ENCODE assay signal across 24 mouse cellular contexts in genomic region chr13:23868790-23869533, GRCm38 (mm10). TPM values are rescaled to one million over a fixed set of nuclear protein-coding genes. Genes with fewer than 3 reads are reported as not detected.
A peak's percentile ranks its signal among the peaks of the same experiment; 100 is the strongest.
DNase-seq lines count a peak whose midpoint lies in the region; ATAC-seq lines count a peak whose summit lies in the region.
"Had no signal": no experiment of that assay in that cellular context is flagged by ENCODE, and none has a peak within 500 bp of the region (broad histone marks: within the 10 kb centered on the region; RNA-seq: fewer than 3 reads in every experiment).

No protein-coding gene starts in this region.

- 0 out of 2 replicates have a peak, but pooled peaks cover 6% of the 10 kb centered on the region for H3K4me1 ChIP-seq in intestine, embryonic 16.5 days (ENCODE audit: control insufficient read depth, insufficient read depth, low read length)
- peaks cover 6% of the 10 kb centered on the region for H3K4me1 ChIP-seq in liver, embryonic 15.5 days (replicated peaks)
- H3K4me1 ChIP-seq in midbrain, embryonic 16.5 days (ENCODE audit: control insufficient read depth, insufficient read depth, low read length): no peaks in the 10 kb centered on the region
- H3K4me1 ChIP-seq: forebrain, embryonic 12.5 days; hindbrain, embryonic 13.5 days; midbrain, embryonic 10.5 days; neural tube, embryonic 12.5 days had no signal

- DNase-seq in kidney, adult 11 months: peak; percentile 75
- no peak for DNase-seq in kidney, postnatal 4 days
- peak; percentile 21 for DNase-seq in 416B (ENCODE audit: low read depth)
- DNase-seq in heart, adult 11 months: no peak
- DNase-seq in left cerebral cortex, adult 11 months (ENCODE audit: low spot score): no peak
- DNase-seq: adrenal gland, adult 2 months; cerebellum, adult 9-10 months; gastrocnemius, postnatal 36 days; layer of hippocampus, adult 9-11 months; lung, postnatal 4 days had no signal

- H3K27ac ChIP-seq in intestine, embryonic 16.5 days (ENCODE audit: low read length): no peak overlapping the region
- peak overlapping the region; percentile 48; the same call in 1 of the 2 replicates for H3K27ac ChIP-seq in liver, embryonic 15.5 days (replicated peaks)
- no peak overlapping the region for H3K27ac ChIP-seq in midbrain, embryonic 16.5 days (ENCODE audit: low read length)
- H3K27ac ChIP-seq: forebrain, embryonic 12.5 days; heart, embryonic 13.5 days; hindbrain, embryonic 13.5 days; limb, embryonic 12.5 days; lung, embryonic 15.5 days; midbrain, embryonic 10.5 days; neural tube, embryonic 12.5 days had no signal

- H3K9ac ChIP-seq in intestine, embryonic 16.5 days (ENCODE audit: low read depth, low read length): no peak overlapping the region
- H3K9ac ChIP-seq in liver, embryonic 15.5 days: no peak overlapping the region
- H3K9ac ChIP-seq in midbrain, embryonic 16.5 days (ENCODE audit: low read depth, low read length): no peak overlapping the region
- H3K9ac ChIP-seq: forebrain, embryonic 12.5 days; heart, embryonic 13.5 days; hindbrain, embryonic 13.5 days; limb, embryonic 12.5 days; lung, embryonic 15.5 days; neural tube, embryonic 12.5 days had no signal

- no peak overlapping the region for H3K4me3 ChIP-seq in intestine, embryonic 16.5 days (ENCODE audit: low read length)
- no peak overlapping the region for H3K4me3 ChIP-seq in liver, embryonic 15.5 days (replicated peaks)
- H3K4me3 ChIP-seq in midbrain, embryonic 16.5 days (ENCODE audit: low read depth, low read length): no peak overlapping the region
- H3K4me3 ChIP-seq: forebrain, embryonic 12.5 days; heart, embryonic 13.5 days; hindbrain, embryonic 13.5 days; limb, embryonic 12.5 days; lung, embryonic 15.5 days; midbrain, embryonic 10.5 days; neural tube, embryonic 12.5 days had no signal

- H3K27me3 ChIP-seq in intestine, embryonic 16.5 days (replicated peaks; ENCODE audit: control insufficient read depth, insufficient read depth, low read length): no peaks in the 10 kb centered on the region
- H3K27me3 ChIP-seq in liver, embryonic 15.5 days: no peaks in the 10 kb centered on the region
- no peaks in the 10 kb centered on the region for H3K27me3 ChIP-seq in midbrain, embryonic 16.5 days (ENCODE audit: control insufficient read depth, insufficient read depth, low read depth, low read length)
- H3K27me3 ChIP-seq: forebrain, embryonic 12.5 days; hindbrain, embryonic 13.5 days; limb, embryonic 12.5 days; lung, embryonic 15.5 days; neural tube, embryonic 12.5 days had no signal

- H3K4me2 ChIP-seq in intestine, embryonic 16.5 days (ENCODE audit: low read depth, low read length): no peak overlapping the region
- H3K4me2 ChIP-seq in liver, embryonic 15.5 days: no peak overlapping the region
- no peak overlapping the region for H3K4me2 ChIP-seq in midbrain, embryonic 16.5 days (ENCODE audit: low read length)
- H3K4me2 ChIP-seq: forebrain, embryonic 12.5 days; heart, embryonic 13.5 days; hindbrain, embryonic 13.5 days; limb, embryonic 12.5 days; lung, embryonic 15.5 days; neural tube, embryonic 12.5 days had no signal

- ATAC-seq in intestine, embryonic 16.5 days: peak; percentile 67; the same call in 1 of the 2 replicates
- ATAC-seq in liver, embryonic 15.5 days (ENCODE audit: insufficient read depth): peak; percentile 26; the same call in 1 of the 2 replicates
- no peak for ATAC-seq in midbrain, embryonic 16.5 days
- ATAC-seq: inflammation-experienced regulatory T-cells, adult 6 months had no signal

- H3K9me3 ChIP-seq in intestine, embryonic 16.5 days (ENCODE audit: control insufficient read depth, low read length): no peaks in the 10 kb centered on the region
- H3K9me3 ChIP-seq in liver, embryonic 15.5 days (replicated peaks): no peaks in the 10 kb centered on the region
- no peaks in the 10 kb centered on the region for H3K9me3 ChIP-seq in midbrain, embryonic 16.5 days (replicated peaks; ENCODE audit: control insufficient read depth, low read length, poor library complexity, severe bottlenecking)
- H3K9me3 ChIP-seq: forebrain, embryonic 12.5 days; heart, embryonic 13.5 days; hindbrain, embryonic 13.5 days; limb, embryonic 12.5 days; lung, embryonic 15.5 days; midbrain, embryonic 10.5 days; neural tube, embryonic 12.5 days had no signal

- 84% methylated on average over 8 of the region's 8 CpGs for WGBS in intestine, embryonic 16.5 days
- 52% methylated on average over 8 of the region's 8 CpGs for WGBS in liver, embryonic 15.5 days (ENCODE audit: insufficient replicate concordance)
- 94% methylated on average over 8 of the region's 8 CpGs for WGBS in midbrain, embryonic 16.5 days

- H3K36me3 ChIP-seq in intestine, embryonic 16.5 days (ENCODE audit: control insufficient read depth, insufficient read depth, low read length): no peaks in the 10 kb centered on the region
- no peaks in the 10 kb centered on the region for H3K36me3 ChIP-seq in liver, embryonic 15.5 days (replicated peaks)
- no peaks in the 10 kb centered on the region for H3K36me3 ChIP-seq in midbrain, embryonic 16.5 days (ENCODE audit: control insufficient read depth, insufficient read depth, low read length)
- H3K36me3 ChIP-seq: forebrain, embryonic 12.5 days; heart, embryonic 13.5 days; hindbrain, embryonic 13.5 days; limb, embryonic 12.5 days; lung, embryonic 15.5 days; midbrain, embryonic 10.5 days; neural tube, embryonic 12.5 days had no signal

RNA-seq across cellular contexts. Expression of gene Slc17a1, which starts 1.4 kb away (rescaled TPM):
- polyA plus RNA-seq in intestine, embryonic 16.5 days (2015; fragmentation: Nextera tagmentation; extraction: Ambion mirVana): 0.77 and 0.97 TPM in 2 replicates
- polyA plus RNA-seq in liver, embryonic 15.5 days (2015; fragmentation: Nextera tagmentation; extraction: Ambion mirVana): 0.32 and 0.59 TPM in 2 replicates
- polyA plus RNA-seq in midbrain, embryonic 16.5 days (2015; fragmentation: Nextera tagmentation; extraction: Ambion mirVana): not detected in 2 replicates
- polyA plus RNA-seq: adrenal gland, adult 2 months; cortical plate, adult 2 months; embryonic facial prominence, embryonic 11.5 days; forebrain, embryonic 12.5 days; heart, embryonic 13.5 days; hindbrain, embryonic 13.5 days; inflammation-experienced regulatory T-cells, adult 6 months; limb, embryonic 12.5 days; midbrain, embryonic 10.5 days; neural tube, embryonic 12.5 days; small intestine, adult 2 months had no signal

RNA-seq across cellular contexts. Expression of gene Slc17a3, which starts 29.7 kb away (rescaled TPM):
- polyA plus RNA-seq in intestine, embryonic 16.5 days (2015; fragmentation: Nextera tagmentation; extraction: Ambion mirVana): 0.22 and 0.35 TPM in 2 replicates
- 6.5 and 7.5 TPM in 2 replicates for polyA plus RNA-seq in liver, embryonic 15.5 days (2015; fragmentation: Nextera tagmentation; extraction: Ambion mirVana)
- not detected in 2 replicates for polyA plus RNA-seq in midbrain, embryonic 16.5 days (2015; fragmentation: Nextera tagmentation; extraction: Ambion mirVana)
- polyA plus RNA-seq: adrenal gland, adult 2 months; cortical plate, adult 2 months; embryonic facial prominence, embryonic 11.5 days; forebrain, embryonic 12.5 days; heart, embryonic 13.5 days; hindbrain, embryonic 13.5 days; inflammation-experienced regulatory T-cells, adult 6 months; limb, embryonic 12.5 days; lung, embryonic 15.5 days; midbrain, embryonic 10.5 days; small intestine, adult 2 months had no signal

RNA-seq across cellular contexts. Expression of gene Slc17a4, which starts 45.8 kb away (rescaled TPM):
- 24.8 and 31.7 TPM in 2 replicates for polyA plus RNA-seq in intestine, embryonic 16.5 days (2015; fragmentation: Nextera tagmentation; extraction: Ambion mirVana)
- 0.09 and 0.24 TPM in 2 replicates for polyA plus RNA-seq in liver, embryonic 15.5 days (2015; fragmentation: Nextera tagmentation; extraction: Ambion mirVana)
- not detected in 2 replicates for polyA plus RNA-seq in midbrain, embryonic 16.5 days (2015; fragmentation: Nextera tagmentation; extraction: Ambion mirVana)
- polyA plus RNA-seq: cortical plate, adult 2 months; embryonic facial prominence, embryonic 11.5 days; forebrain, embryonic 12.5 days; heart, embryonic 13.5 days; limb, embryonic 12.5 days; lung, embryonic 15.5 days; midbrain, embryonic 10.5 days had no signal

Comparison
In these comparisons a context has a peak if more than half of its experiments do, and no peak if none do; other contexts are left out.
1. DNase-seq: peak in kidney, adult 11 months (single experiment) and 416B (single experiment); none in kidney, postnatal 4 days (0 of 2), heart, adult 11 months (single experiment) and left cerebral cortex, adult 11 months (single experiment).
2. RNA of gene Slc17a4, which starts 45.8 kb away (polyA plus RNA-seq): 24.8 to 31.7 TPM in intestine, embryonic 16.5 days; 0.09 to 0.24 TPM in liver, embryonic 15.5 days and not detected in midbrain, embryonic 16.5 days; every median in the first group is over 10 times any median in the second.